Mouse (Mus musculus) CH12.LX (cell line): ENCODE measurements at regions not wholly inside any gene's neighbourhood (a gene's known extent, or its start where the extent isn't known, plus 50 kb on each side); places are given as distances from the start of the nearest gene placed in this dataset.

Experiments used
- DNase-seq: peaks from one replicate; pipeline ENCODE4 v3.0.0-alpha.2; 2013; ENCODE audit errors: extremely low read depth
- H3K27ac ChIP-seq: 2 replicates; pipeline ENCODE4 v1.5.1; 2012; ENCODE audit warnings: low read depth, mild to moderate bottlenecking, control low read depth, moderate library complexity; ENCODE audit not compliant: insufficient read depth
- H3K27me3 ChIP-seq: replicated peaks from 2 replicates; pipeline ENCODE3; 2012; ENCODE audit warnings: inconsistent platforms
- H3K36me3 ChIP-seq, 2 experiments: replicated peaks in 1 of 2; 2 replicates each; pipeline versions ENCODE3 to v1.6.1; 2012; ENCODE audit warnings: inconsistent platforms in 1 of 2, low read length in 1 of 2, mild to moderate bottlenecking in 1 of 2, mixed read lengths in 1 of 2, moderate library complexity in 1 of 2; ENCODE audit not compliant: control insufficient read depth in 1 of 2, insufficient read depth in 1 of 2
- H3K4me1 ChIP-seq, 2 experiments: 2 replicates each; pipeline ENCODE4 v1.6.1; 2012; ENCODE audit warnings: inconsistent platforms in 1 of 2, moderate library complexity in 1 of 2; ENCODE audit not compliant: insufficient read depth in 2 of 2, control insufficient read depth in 1 of 2
- H3K4me2 ChIP-seq: 2 replicates; pipeline ENCODE4 v1.6.1; 2012; ENCODE audit warnings: low read depth, mild to moderate bottlenecking, control low read depth; ENCODE audit not compliant: poor library complexity, insufficient read depth, severe bottlenecking
- H3K4me3 ChIP-seq, 3 experiments: fragments of 150-350 bp in 1 of 3; sonication (generic) in 1 of 3; replicated peaks in 1 of 3; 2 replicates each; pipeline versions ENCODE3 to v1.5.1; 2011 to 2012; ENCODE audit warnings: low read depth in 2 of 3, low read length in 2 of 3, mild to moderate bottlenecking in 2 of 3, moderate library complexity in 2 of 3, control low read depth in 1 of 3, improper control_type of control experiment in 1 of 3, inconsistent platforms in 1 of 3, mixed read lengths in 1 of 3; ENCODE audit not compliant: poor library complexity in 1 of 3
- H3K79me2 ChIP-seq: replicated peaks from 2 replicates; pipeline ENCODE4 v1.6.1; 2012; ENCODE audit warnings: mild to moderate bottlenecking, moderate library complexity; ENCODE audit not compliant: control insufficient read depth, poor library complexity, insufficient read depth, severe bottlenecking; ENCODE audit errors: extremely low read depth
- H3K9ac ChIP-seq: 2 replicates; pipeline ENCODE4 v1.6.1; 2012; ENCODE audit warnings: low read depth, mild to moderate bottlenecking, control low read depth, moderate library complexity; ENCODE audit not compliant: insufficient read depth
- H3K9me3 ChIP-seq: replicated peaks from 2 replicates; pipeline ENCODE3; 2012; ENCODE audit warnings: low read length, inconsistent platforms, mixed read lengths
- BHLHE40 ChIP-seq: IDR thresholded peaks from 2 replicates; pipeline ENCODE4 v1.6.1; 2011; ENCODE audit warnings: mild to moderate bottlenecking, low read depth, low read length, improper control_type of control experiment
- CHD1 ChIP-seq: IDR thresholded peaks from 2 replicates; pipeline ENCODE4 v1.6.1; 2012; ENCODE audit warnings: low read depth, low read length, improper control_type of control experiment, inconsistent platforms
- CTCF ChIP-seq, 2 experiments: IDR thresholded peaks in 1 of 2; conservative IDR thresholded peaks in 1 of 2; 2 replicates each; pipeline ENCODE4 v1.5.1; 2011 to 2012; ENCODE audit warnings: low read depth in 2 of 2, low read length in 2 of 2, improper control_type of control experiment in 1 of 2, inconsistent platforms in 1 of 2, mild to moderate bottlenecking in 1 of 2, moderate library complexity in 1 of 2
- ELF1 ChIP-seq: IDR thresholded peaks from 2 replicates; pipeline ENCODE4 v1.6.1; 2014; ENCODE audit warnings: low read depth, mild to moderate bottlenecking, inconsistent platforms, low read length, improper control_type of control experiment
- JUN ChIP-seq: IDR thresholded peaks from 2 replicates; pipeline ENCODE4 v1.6.1; 2011; ENCODE audit warnings: low read depth, mild to moderate bottlenecking, low read length, improper control_type of control experiment, moderate library complexity; ENCODE audit not compliant: insufficient read depth
- MAFK ChIP-seq: IDR thresholded peaks from 2 replicates; pipeline ENCODE4 v1.6.1; 2011; ENCODE audit warnings: low read length, improper control_type of control experiment; ENCODE audit not compliant: insufficient replicate concordance
- MAX ChIP-seq: IDR thresholded peaks from 2 replicates; pipeline ENCODE4 v1.6.1; 2011; ENCODE audit warnings: low read length, improper control_type of control experiment
- MAZ ChIP-seq: IDR thresholded peaks from 2 replicates; pipeline ENCODE4 v1.6.1; 2012; ENCODE audit warnings: low read depth, mild to moderate bottlenecking, inconsistent platforms, low read length, improper control_type of control experiment, moderate library complexity
- NRF1 ChIP-seq: IDR thresholded peaks from 2 replicates; pipeline ENCODE4 v1.6.1; 2014; ENCODE audit warnings: low read depth, mild to moderate bottlenecking, inconsistent platforms, low read length, improper control_type of control experiment, moderate library complexity
- PAX5 ChIP-seq: IDR thresholded peaks from 2 replicates; pipeline ENCODE4 v1.6.1; 2012; ENCODE audit warnings: low read length, inconsistent platforms, mixed read lengths
- POLR2A ChIP-seq: IDR thresholded peaks from 2 replicates; pipeline ENCODE4 v1.6.1; 2011; ENCODE audit warnings: low read depth, mild to moderate bottlenecking, improper control_type of control experiment, low read length
- POLR2AphosphoS2 ChIP-seq: IDR thresholded peaks from 2 replicates; pipeline ENCODE4 v1.6.1; 2011; ENCODE audit warnings: low read depth, low read length, improper control_type of control experiment
- RAD21 ChIP-seq: IDR thresholded peaks from 2 replicates; pipeline ENCODE4 v1.6.1; 2011; ENCODE audit warnings: low read depth, mild to moderate bottlenecking, low read length, improper control_type of control experiment, moderate library complexity
- SMC3 ChIP-seq: IDR thresholded peaks from 2 replicates; pipeline ENCODE4 v1.6.1; 2011; ENCODE audit warnings: low read depth, low read length, improper control_type of control experiment
- TBP ChIP-seq: conservative IDR thresholded peaks from 2 replicates; pipeline ENCODE4 v1.6.1; 2011; ENCODE audit warnings: low read depth, low read length, improper control_type of control experiment
- TCF12 ChIP-seq: IDR thresholded peaks from 2 replicates; pipeline ENCODE4 v1.6.1; 2014; ENCODE audit warnings: low read depth, mild to moderate bottlenecking, inconsistent platforms, low read length, improper control_type of control experiment
- UBTF ChIP-seq: IDR thresholded peaks from 2 replicates; pipeline ENCODE4 v1.6.1; 2012; ENCODE audit warnings: low read depth, mild to moderate bottlenecking, inconsistent platforms, low read length, improper control_type of control experiment, moderate library complexity
- USF1 ChIP-seq: IDR thresholded peaks from 2 replicates; pipeline ENCODE4 v1.6.1; 2014; ENCODE audit warnings: low read depth, mild to moderate bottlenecking, inconsistent platforms, low read length, improper control_type of control experiment
- ZC3H11A ChIP-seq: IDR thresholded peaks from 2 replicates; pipeline ENCODE4 v1.6.1; 2012; ENCODE audit warnings: low read depth, mild to moderate bottlenecking, inconsistent platforms, low read length, improper control_type of control experiment
- ZMIZ1 ChIP-seq: IDR thresholded peaks from 2 replicates; pipeline ENCODE4 v1.6.1; 2012; ENCODE audit warnings: low read depth, mild to moderate bottlenecking, inconsistent platforms, low read length, improper control_type of control experiment
- dilution Hi-C: fragments of 300-500 bp; cut with MboI; formaldehyde crosslinking; loops from 2 replicates; pipeline ENCODE4 v1.14.3; 2020; ENCODE audit warnings: low sequenced_read_pairs; ENCODE audit not compliant: extremely low pct_unique_long_range_greater_than_20kb, extremely low pct_ligation_motif_present
- in situ Hi-C: fragments of 300-500 bp; cut with MboI; formaldehyde crosslinking; loops from 3 replicates; pipeline ENCODE4 v1.14.3; 2019; ENCODE audit warnings: low sequenced_read_pairs, low pct_ligation_motif_present, low pct_unique_long_range_greater_than_20kb, mixed read lengths

DNA sequence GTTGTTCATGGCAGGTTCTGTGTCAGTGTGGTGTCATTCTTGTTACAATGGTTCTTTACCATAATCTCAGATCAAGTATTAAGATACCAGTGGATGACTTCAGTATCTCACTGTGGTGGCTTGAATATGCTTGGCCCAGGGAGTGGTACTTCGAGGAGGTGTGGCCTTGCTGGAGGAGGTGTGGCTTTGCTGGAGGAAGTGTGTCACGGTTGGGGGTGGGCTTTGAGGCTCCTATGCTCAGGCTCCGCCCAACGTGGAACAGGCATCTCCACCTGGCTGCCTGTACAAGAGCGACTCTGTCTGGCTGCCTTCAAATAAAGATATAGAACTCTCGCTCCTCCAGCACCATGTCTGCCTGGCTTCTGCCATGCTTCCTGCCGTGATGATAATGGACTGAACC is 63.6 kb downstream of the Cd2 start:
- Histone ChIP-seq H3K4me2 (no peak overlapping the region), H3K9me3 (peaks cover 11% of the 10 kb centered on the region), H3K79me2 (no peaks in the 10 kb centered on the region), H3K27ac (no peak overlapping the region), H3K9ac (no peak overlapping the region), H3K36me3 (no peaks in the 10 kb centered on the region), H3K4me1 (peaks cover 3 to 20% of the 10 kb centered on the region in 2 experiments), H3K27me3 (no peaks in the 10 kb centered on the region), H3K4me3 (no peak overlapping the region)
- peak; percentile 30 for DNase-seq
- in situ Hi-C loops = loop anchor here (5.0 kb wide), 1 partner anchor 68 kb away; no protein-coding TSS in a partner anchor
- TF ChIP-seq ZC3H11A = no peak
- no peak for TF ChIP-seq TCF12
- no peak for TF ChIP-seq POLR2AphosphoS2
- TF ChIP-seq JUN = no peak
- no peak for TF ChIP-seq PAX5
- no peak for TF ChIP-seq MAZ
- no peak for TF ChIP-seq UBTF
- TF ChIP-seq NRF1 = no peak
- TF ChIP-seq BHLHE40 = no peak
- no peak for TF ChIP-seq USF1
- no peak for TF ChIP-seq ELF1
- dilution Hi-C loops = no loop called here

DNA sequence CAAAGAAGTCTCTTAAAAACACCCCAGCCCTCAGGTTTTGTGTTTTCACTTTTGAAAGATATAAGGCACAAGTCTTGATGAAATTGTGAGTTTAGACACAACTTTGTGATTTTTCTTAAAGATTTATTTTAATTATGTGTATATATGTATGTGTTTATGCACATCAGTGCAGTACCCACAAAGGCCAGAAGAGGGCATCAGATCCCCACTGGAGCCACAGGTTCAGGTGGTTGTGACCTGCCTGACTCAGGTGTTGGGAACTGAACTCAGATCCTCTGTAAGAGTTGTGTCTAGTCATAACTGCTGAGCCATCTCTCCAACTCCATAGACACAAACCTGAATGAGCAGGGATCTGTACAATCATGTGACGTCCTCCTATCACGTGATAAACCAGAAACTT is 67.8 kb downstream of the Cd2 start:
- dilution Hi-C loops (no loop called here), in situ Hi-C loops (loop anchor here (5.0 kb wide), 1 partner anchor 72 kb away; no protein-coding TSS in a partner anchor)
- H3K9me3 ChIP-seq = peaks cover 11% of the 10 kb centered on the region
- H3K4me2 ChIP-seq = no peak overlapping the region
- H3K27ac ChIP-seq = no peak overlapping the region
- H3K79me2 ChIP-seq = no peaks in the 10 kb centered on the region
- H3K27me3 ChIP-seq = no peaks in the 10 kb centered on the region
- no peak overlapping the region for H3K4me3 ChIP-seq
- TF ChIP-seq SMC3 (peak; percentile 42), CTCF (conservative IDR thresholded peaks at IDR 0.05 in 1 of 2, IDR thresholded peaks at IDR 0.05 in 1 of 2; ENCODE audit: low read depth in 2 of 2, low read length in 2 of 2) (peak; percentile 41 to 57), POLR2A (no peak), MAFK (no peak), ZMIZ1 (no peak), CHD1 (no peak), MAX (no peak), JUN (no peak), RAD21 (peak; percentile 35), NRF1 (no peak), TBP (no peak), ZC3H11A (no peak)
- H3K36me3 ChIP-seq = no peaks in the 10 kb centered on the region
- H3K4me1 ChIP-seq = peaks cover 0 to 12% of the 10 kb centered on the region in 2 experiments; a peak in 2 of 4 replicates
- no peak for DNase-seq
- H3K9ac ChIP-seq = no peak overlapping the region
